Mouse (Mus musculus): ENCODE data around the gene Zrsr2. TPM values are rescaled to one million over a fixed set of nuclear protein-coding genes. Genes with fewer than 3 reads are reported as not detected.

Gene Zrsr2
- polyA plus RNA-seq, 1 experiment = 16.9 TPM

DNA sequence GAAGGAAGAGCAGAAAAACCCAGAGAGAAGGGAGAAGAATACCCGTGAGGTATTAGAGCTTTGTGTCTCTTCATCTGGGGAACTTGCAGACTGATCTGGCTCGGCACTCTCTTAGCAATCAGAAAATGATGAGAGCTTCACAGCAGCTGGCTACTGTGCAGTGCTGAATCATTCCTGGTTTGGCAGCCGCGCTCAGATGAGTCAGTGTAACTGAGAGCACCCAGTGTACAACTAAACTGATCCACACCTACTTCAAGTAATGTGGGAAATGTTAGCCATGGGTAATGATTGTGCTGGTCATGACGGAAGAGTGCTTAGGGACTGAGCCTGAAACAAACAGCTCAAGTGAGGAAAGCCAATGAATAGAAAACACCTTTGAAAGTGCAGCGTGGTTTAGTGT lies 19.9 kb downstream of the Zrsr2 start:
- Histone ChIP-seq H3K27me3 (ENCODE audit: control insufficient read depth, insufficient read depth, low read length) (no peaks in the 10 kb centered on the region), H3K36me3 (ENCODE audit: control insufficient read depth, insufficient read depth, low read length) (peaks cover 21% of the 10 kb centered on the region), H3K27ac (ENCODE audit: control insufficient read depth, insufficient read depth, low read length) (no peak overlapping the region), H3K4me1 (replicated peaks; ENCODE audit: control insufficient read depth, insufficient read depth, low read length) (no peaks in the 10 kb centered on the region), H3K4me3 (ENCODE audit: control insufficient read depth, insufficient read depth, low read length) (no peak overlapping the region)
- TF ChIP-seq CTCF (IDR thresholded peaks at IDR 0.05; ENCODE audit: borderline replicate concordance, control insufficient read depth, extremely low read depth, insufficient read depth, low read length, poor library complexity) = no peak
- no peak for TF ChIP-seq POLR2A (IDR thresholded peaks at IDR 0.05; ENCODE audit: control insufficient read depth, extremely low read depth, insufficient read depth, low read length, poor library complexity)
- DNase-seq = no peak
- WGBS = 92% methylated on average over 6 of the region's 6 CpGs

DNA sequence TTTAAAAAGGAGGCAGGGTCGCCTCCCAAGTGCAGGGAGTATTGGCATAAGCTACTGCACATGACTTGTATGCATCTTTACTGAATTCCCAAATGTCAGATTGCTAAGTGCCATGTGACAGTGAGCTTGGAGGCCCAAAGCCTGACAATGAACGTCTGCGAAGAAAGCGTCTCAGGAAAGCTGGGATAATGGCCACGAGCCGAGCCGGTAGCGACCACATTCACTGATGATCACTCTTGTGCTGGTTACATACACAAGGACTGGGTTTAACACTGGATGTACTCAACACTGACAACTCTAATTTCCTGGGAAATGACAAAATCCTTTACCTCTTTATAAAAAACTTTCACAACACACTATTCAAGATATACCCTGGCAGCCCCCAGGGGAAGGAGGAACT lies 23.7 kb downstream of the Zrsr2 start:
- H3K4me3 ChIP-seq (ENCODE audit: control insufficient read depth, insufficient read depth, low read length) = no peak overlapping the region
- H3K27me3 ChIP-seq (ENCODE audit: control insufficient read depth, insufficient read depth, low read length) = no peaks in the 10 kb centered on the region
- H3K27ac ChIP-seq (ENCODE audit: control insufficient read depth, insufficient read depth, low read length) = no peak overlapping the region
- DNase-seq = no peak
- H3K36me3 ChIP-seq (ENCODE audit: control insufficient read depth, insufficient read depth, low read length) = peaks cover 13% of the 10 kb centered on the region
- TF ChIP-seq CTCF (IDR thresholded peaks at IDR 0.05; ENCODE audit: borderline replicate concordance, control insufficient read depth, extremely low read depth, insufficient read depth, low read length, poor library complexity) (no peak), POLR2A (IDR thresholded peaks at IDR 0.05; ENCODE audit: control insufficient read depth, extremely low read depth, insufficient read depth, low read length, poor library complexity) (no peak)
- H3K4me1 ChIP-seq (replicated peaks; ENCODE audit: control insufficient read depth, insufficient read depth, low read length) = no peaks in the 10 kb centered on the region
- 95% methylated on average over 8 of the region's 8 CpGs for WGBS

DNA sequence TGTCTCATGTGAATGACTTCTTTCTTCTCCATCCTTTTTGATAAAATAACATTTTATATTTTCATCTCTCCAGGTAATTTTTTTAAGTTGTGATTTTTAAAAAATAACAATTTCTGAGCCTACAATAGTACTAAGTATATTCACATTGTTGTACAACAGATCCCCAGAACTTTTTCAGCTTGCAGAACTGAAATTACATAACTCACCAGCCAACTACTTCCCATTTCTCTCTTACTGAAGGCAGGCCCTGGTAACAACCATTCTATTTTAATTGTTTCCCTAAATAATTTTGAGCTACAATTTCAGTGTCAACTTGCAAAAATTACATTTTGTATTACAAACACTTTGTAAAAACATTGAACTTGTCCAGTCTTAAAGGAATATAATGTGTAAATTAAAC lies 28.9 kb downstream of the Zrsr2 start:
- Histone ChIP-seq H3K27ac (ENCODE audit: control insufficient read depth, insufficient read depth, low read length) (no peak overlapping the region), H3K27me3 (ENCODE audit: control insufficient read depth, insufficient read depth, low read length) (no peaks in the 10 kb centered on the region), H3K4me1 (replicated peaks; ENCODE audit: control insufficient read depth, insufficient read depth, low read length) (no peaks in the 10 kb centered on the region), H3K4me3 (ENCODE audit: control insufficient read depth, insufficient read depth, low read length) (no peak overlapping the region), H3K36me3 (ENCODE audit: control insufficient read depth, insufficient read depth, low read length) (no peaks in the 10 kb centered on the region)
- no peak for TF ChIP-seq CTCF (IDR thresholded peaks at IDR 0.05; ENCODE audit: borderline replicate concordance, control insufficient read depth, extremely low read depth, insufficient read depth, low read length, poor library complexity)
- TF ChIP-seq POLR2A (IDR thresholded peaks at IDR 0.05; ENCODE audit: control insufficient read depth, extremely low read depth, insufficient read depth, low read length, poor library complexity) = no peak
- DNase-seq = no peak

DNA sequence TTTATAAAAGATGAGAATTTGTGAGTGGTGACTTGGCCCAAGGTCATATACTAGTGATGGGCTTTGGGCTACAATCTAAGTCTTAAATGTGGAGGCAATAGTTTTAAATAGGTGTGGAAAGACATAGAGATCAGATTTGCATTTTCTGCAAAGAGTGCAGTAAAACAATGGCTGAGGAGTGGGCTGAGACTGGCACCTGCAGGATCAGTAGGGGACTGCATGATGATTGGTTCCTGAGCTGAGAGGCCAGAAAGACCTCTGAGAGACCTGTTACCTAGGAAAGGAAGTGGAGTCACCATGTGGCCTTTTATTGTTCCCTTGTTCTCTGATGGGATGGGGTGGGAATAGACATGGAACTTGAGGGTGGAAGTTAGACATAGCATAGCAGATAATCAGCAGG lies 45.7 kb downstream of the Zrsr2 start:
- Histone ChIP-seq H3K4me3 (ENCODE audit: control insufficient read depth, insufficient read depth, low read length) (no peak overlapping the region), H3K27me3 (ENCODE audit: control insufficient read depth, insufficient read depth, low read length) (no peaks in the 10 kb centered on the region), H3K36me3 (ENCODE audit: control insufficient read depth, insufficient read depth, low read length) (peaks cover 10% of the 10 kb centered on the region), H3K4me1 (replicated peaks; ENCODE audit: control insufficient read depth, insufficient read depth, low read length) (peaks cover 5% of the 10 kb centered on the region; the same call in 1 of the 2 replicates), H3K27ac (ENCODE audit: control insufficient read depth, insufficient read depth, low read length) (no peak overlapping the region)
- peak; percentile 57 for DNase-seq
- no peak for TF ChIP-seq POLR2A (IDR thresholded peaks at IDR 0.05; ENCODE audit: control insufficient read depth, extremely low read depth, insufficient read depth, low read length, poor library complexity)
- no peak for TF ChIP-seq CTCF (IDR thresholded peaks at IDR 0.05; ENCODE audit: borderline replicate concordance, control insufficient read depth, extremely low read depth, insufficient read depth, low read length, poor library complexity)

DNA sequence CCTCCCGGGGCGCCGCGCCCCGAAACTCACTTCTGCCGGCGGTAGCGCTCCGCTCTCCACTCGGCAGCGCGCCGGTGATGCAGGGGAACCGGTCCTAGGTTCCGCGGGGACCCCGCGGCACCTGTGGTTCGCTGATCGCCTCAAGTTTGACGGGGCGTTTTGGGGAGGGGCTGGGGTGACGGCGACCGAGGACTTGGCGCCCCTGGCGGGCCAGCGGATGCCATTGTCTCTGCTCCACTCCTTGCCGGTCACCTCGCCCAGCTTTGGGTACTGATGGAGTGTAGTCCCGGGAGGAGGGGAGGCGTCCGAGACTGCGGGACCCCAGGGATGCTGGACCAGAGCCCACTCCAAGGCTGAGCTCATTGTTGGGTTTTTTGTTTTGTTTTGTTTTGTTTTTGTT lies 49.1 kb downstream of the Zrsr2 start:
- peak; percentile 46 for DNase-seq
- TF ChIP-seq POLR2A (IDR thresholded peaks at IDR 0.05; ENCODE audit: control insufficient read depth, extremely low read depth, insufficient read depth, low read length, poor library complexity) (no peak), CTCF (IDR thresholded peaks at IDR 0.05; ENCODE audit: borderline replicate concordance, control insufficient read depth, extremely low read depth, insufficient read depth, low read length, poor library complexity) (no peak)

DNA sequence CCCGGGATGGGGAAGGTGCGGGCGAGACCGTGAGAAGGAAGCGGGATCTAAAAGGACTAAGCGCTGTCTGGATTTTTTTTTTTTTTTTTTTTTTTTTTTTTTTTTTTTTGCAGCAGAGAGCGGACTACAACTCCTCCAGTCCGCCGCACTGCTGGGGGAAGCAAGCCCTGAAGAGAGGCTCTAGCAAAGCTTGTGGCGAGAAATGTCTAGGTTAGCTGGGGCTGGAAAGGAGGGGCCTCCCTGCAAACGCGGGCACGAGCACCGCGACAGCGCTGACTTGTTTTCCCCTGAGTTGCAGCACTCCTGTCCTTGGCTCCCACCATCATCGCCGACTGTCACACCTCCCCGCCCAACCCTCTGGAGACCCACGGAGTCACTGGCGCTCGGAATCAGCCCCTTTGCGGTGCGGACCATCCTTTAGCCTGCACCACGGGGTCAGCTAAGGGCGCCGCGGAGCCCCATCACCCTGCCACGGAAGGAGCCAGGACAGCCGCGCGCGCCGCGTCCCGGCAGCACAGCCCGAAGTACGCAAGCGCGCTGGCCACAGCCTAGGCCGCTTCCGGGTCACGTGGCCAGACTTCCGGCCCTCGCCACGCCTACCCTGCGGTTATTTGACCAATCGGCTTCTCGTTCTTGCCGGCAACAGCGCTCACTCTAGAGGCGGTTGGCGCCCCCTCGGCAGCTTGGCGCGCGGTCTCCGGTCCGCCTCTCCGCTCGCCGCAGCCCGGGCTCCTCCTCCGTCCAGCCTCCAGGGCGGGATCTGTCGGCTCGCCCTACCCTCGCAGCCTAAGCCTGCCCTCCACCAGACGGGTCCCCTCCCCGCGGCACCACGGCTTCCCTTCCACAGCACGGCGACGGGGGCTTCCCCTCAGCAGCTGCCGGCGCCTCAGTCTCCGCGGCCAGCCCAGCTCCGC lies 49.9 kb downstream of the Zrsr2 start, which contains the start of gene Ap1s2:
TSS of gene Ap1s2 (plus strand) at position 681 of the 914 bp plus-strand sequence.
- Histone ChIP-seq H3K4me1 (replicated peaks; ENCODE audit: control insufficient read depth, insufficient read depth, low read length) (peaks cover 5% of the 10 kb centered on the region; the same call in 1 of the 2 replicates), H3K27me3 (ENCODE audit: control insufficient read depth, insufficient read depth, low read length) (no peaks in the 10 kb centered on the region), H3K4me3 (ENCODE audit: control insufficient read depth, insufficient read depth, low read length) (peak within 1 kb of the TSS; percentile 76), H3K27ac (ENCODE audit: control insufficient read depth, insufficient read depth, low read length) (peak within 1 kb of the TSS; percentile 81), H3K36me3 (ENCODE audit: control insufficient read depth, insufficient read depth, low read length) (no peaks in the 10 kb centered on the region)
- TF ChIP-seq POLR2A (IDR thresholded peaks at IDR 0.05; ENCODE audit: control insufficient read depth, extremely low read depth, insufficient read depth, low read length, poor library complexity) (peak; percentile 85), CTCF (IDR thresholded peaks at IDR 0.05; ENCODE audit: borderline replicate concordance, control insufficient read depth, extremely low read depth, insufficient read depth, low read length, poor library complexity) (no peak)
- peak; percentile 91 for DNase-seq
- WGBS = under 1% methylated on average over 64 of the region's 80 CpGs

More for the DNA sequence above, 49.1 kb downstream of the Zrsr2 start:
- no peaks in the 10 kb centered on the region for H3K27me3 ChIP-seq (ENCODE audit: control insufficient read depth, insufficient read depth, low read length)
- H3K4me1 ChIP-seq (replicated peaks; ENCODE audit: control insufficient read depth, insufficient read depth, low read length) = peaks cover 5% of the 10 kb centered on the region; the same call in 1 of the 2 replicates
- peaks cover 4% of the 10 kb centered on the region; the same call in 1 of the 2 replicates for H3K36me3 ChIP-seq (ENCODE audit: control insufficient read depth, insufficient read depth, low read length)
- peak overlapping the region; percentile 15; the same call in 1 of the 2 replicates for H3K27ac ChIP-seq (ENCODE audit: control insufficient read depth, insufficient read depth, low read length)
- WGBS = under 1% methylated on average over 30 of the region's 34 CpGs
- peak overlapping the region; percentile 76 for H3K4me3 ChIP-seq (ENCODE audit: control insufficient read depth, insufficient read depth, low read length)

Measured in thymus, adult 2 months (tissue).